Mouse (Mus musculus) cerebellum, adult 18-20 months (tissue): ENCODE measurements around the gene Zkscan14.
"Not testable (repeated sequence)": the region's sequence is repeated elsewhere in the genome, so short reads cannot be mapped to it uniquely, and the experiment has no call there.

ENCODE experiments used
- DNase-seq, 2 experiments: peaks; one replicate each; pipeline ENCODE4 v3.0.0; 2021

Zkscan14 gene

GRCm38 (mm10) chr5:145201321-145201991, at the start of gene Zkscan14:
Gene Zkscan14 (minus strand): TSS chr5:145201868.
- peak; percentile 80 to 85 for DNase-seq

GRCm38 (mm10) chr5:145249520-145249919, 47.9 kb upstream of the Zkscan14 start:
- DNase-seq, result no peak

- peak; percentile 19 to 38 for DNase-seq
Observed at GRCm38 (mm10) chr5:145234636-145235035, 33.0 kb upstream of the Zkscan14 start.

- no peak for DNase-seq
Observed at GRCm38 (mm10) chr5:145231893-145232411, 30.3 kb upstream of the Zkscan14 start.

- DNase-seq, result peak; percentile 97 to 98
Observed at GRCm38 (mm10) chr5:145231367-145231871, 29.8 kb upstream of the Zkscan14 start, which contains the start of gene Zfp655. Gene Zfp655 (plus strand): TSS chr5:145231715.

GRCm38 (mm10) chr5:145230641-145231040, 29.0 kb upstream of the Zkscan14 start:
- DNase-seq, result no peak

- DNase-seq, result not testable (repeated sequence)
Observed at GRCm38 (mm10) chr5:145229283-145229682, 27.6 kb upstream of the Zkscan14 start.

GRCm38 (mm10) chr5:145226453-145226852, 24.8 kb upstream of the Zkscan14 start:
- no peak for DNase-seq

- DNase-seq, result no peak
Observed at GRCm38 (mm10) chr5:145223395-145223794, 21.7 kb upstream of the Zkscan14 start.

- DNase-seq, result no peak
Observed at GRCm38 (mm10) chr5:145222840-145223239, 21.2 kb upstream of the Zkscan14 start.

GRCm38 (mm10) chr5:145219981-145220380, 18.3 kb upstream of the Zkscan14 start:
- no peak for DNase-seq

- DNase-seq, result no peak
Observed at GRCm38 (mm10) chr5:145218671-145219070, 17.0 kb upstream of the Zkscan14 start.

GRCm38 (mm10) chr5:145218206-145218605, 16.5 kb upstream of the Zkscan14 start:
- no peak for DNase-seq

GRCm38 (mm10) chr5:145217746-145218145, 16.1 kb upstream of the Zkscan14 start:
- DNase-seq, result no peak

GRCm38 (mm10) chr5:145214679-145215078, 13.0 kb upstream of the Zkscan14 start:
- DNase-seq, result no peak

- DNase-seq, result no peak
Observed at GRCm38 (mm10) chr5:145213505-145213904, 11.8 kb upstream of the Zkscan14 start.

- DNase-seq, result no peak
Observed at GRCm38 (mm10) chr5:145212216-145212615, 10.5 kb upstream of the Zkscan14 start.

GRCm38 (mm10) chr5:145211340-145211739, 9.7 kb upstream of the Zkscan14 start:
- no peak for DNase-seq

GRCm38 (mm10) chr5:145208391-145208790, 6.7 kb upstream of the Zkscan14 start:
- DNase-seq, result not testable (repeated sequence)

- DNase-seq, result no peak
Observed at GRCm38 (mm10) chr5:145207954-145208353, 6.3 kb upstream of the Zkscan14 start.

GRCm38 (mm10) chr5:145207385-145207784, 5.7 kb upstream of the Zkscan14 start:
- no peak for DNase-seq

- no peak for DNase-seq
Observed at GRCm38 (mm10) chr5:145205041-145205440, 3.4 kb upstream of the Zkscan14 start.

- DNase-seq, result peak; percentile 97 to 99
Observed at GRCm38 (mm10) chr5:145203936-145204691, 2.4 kb upstream of the Zkscan14 start, which contains the start of gene Zkscan5. Gene Zkscan5 (plus strand): TSS chr5:145204562.

- DNase-seq, result no peak
Observed at GRCm38 (mm10) chr5:145202446-145202845, 778 bp upstream of the Zkscan14 start.
